ENCODE assay signal across 8 mouse cellular contexts in genomic region chr6:125146797-125147196, GRCm38 (mm10). TPM values are rescaled to one million over a fixed set of nuclear protein-coding genes. Genes with fewer than 3 reads are reported as not detected.
DNase-seq lines count a peak whose midpoint lies in the region; ATAC-seq and TF ChIP-seq lines count a peak whose summit lies in the region.

No protein-coding gene starts in this region.

- H3K4me1 ChIP-seq in heart, embryonic 10.5 days: peaks cover 63% of the 10 kb centered on the region
- H3K4me1 ChIP-seq in midbrain, embryonic 11.5 days (ENCODE audit: control insufficient read depth, insufficient read depth, low read length): peaks cover 31% of the 10 kb centered on the region
- peaks cover 26% of the 10 kb centered on the region for H3K4me1 ChIP-seq in thymus, adult 2 months (replicated peaks; ENCODE audit: control insufficient read depth, insufficient read depth, low read length)

- H3K9me3 ChIP-seq in heart, embryonic 10.5 days: no peaks in the 10 kb centered on the region
- no peaks in the 10 kb centered on the region for H3K9me3 ChIP-seq in midbrain, embryonic 11.5 days (ENCODE audit: control insufficient read depth, low read length)

- H3K27me3 ChIP-seq in heart, embryonic 10.5 days (ENCODE audit: insufficient read depth, poor library complexity, severe bottlenecking): no peaks in the 10 kb centered on the region
- no peaks in the 10 kb centered on the region for H3K27me3 ChIP-seq in midbrain, embryonic 11.5 days (ENCODE audit: control insufficient read depth, insufficient read depth, low read length)
- H3K27me3 ChIP-seq in thymus, adult 2 months (ENCODE audit: control insufficient read depth, insufficient read depth, low read length): no peaks in the 10 kb centered on the region

- no peak for ATAC-seq in midbrain, embryonic 11.5 days (ENCODE audit: low FRiP score)

- TF ChIP-seq CTCF in thymus, adult 2 months (IDR thresholded peaks at IDR 0.05; ENCODE audit: borderline replicate concordance, control insufficient read depth, extremely low read depth, insufficient read depth, low read length, poor library complexity): no peak

- DNase-seq in layer of hippocampus, adult 9-11 months: peak; percentile 85
- DNase-seq in layer of hippocampus, postnatal 25 days (ENCODE audit: extremely low spot score in 1 of 2, low spot score in 1 of 2): no peak
- peak; percentile 74 for DNase-seq in brain, adult 2 months (ENCODE audit: low read depth, low spot score)
- DNase-seq in heart, embryonic 10.5 days (ENCODE audit: low spot score): no peak
- peak; percentile 57 for DNase-seq in kidney, postnatal 10 days
- DNase-seq in midbrain, embryonic 11.5 days (ENCODE audit: low spot score, missing footprints): no peak
- no peak for DNase-seq in thymus, adult 2 months
- DNase-seq in right cerebral cortex, postnatal 25 days: no peak

- peak overlapping the region; percentile 92 for H3K27ac ChIP-seq in heart, embryonic 10.5 days
- H3K27ac ChIP-seq in midbrain, embryonic 11.5 days (ENCODE audit: low read depth, low read length): no peak overlapping the region
- no peak overlapping the region for H3K27ac ChIP-seq in thymus, adult 2 months (ENCODE audit: control insufficient read depth, insufficient read depth, low read length)

- H3K4me2 ChIP-seq in midbrain, embryonic 11.5 days: peak overlapping the region; percentile 93

- H3K36me3 ChIP-seq in heart, embryonic 10.5 days: peaks cover 39% of the 10 kb centered on the region
- peaks cover 6% of the 10 kb centered on the region for H3K36me3 ChIP-seq in midbrain, embryonic 11.5 days (ENCODE audit: control insufficient read depth, insufficient read depth, low read length)
- H3K36me3 ChIP-seq in thymus, adult 2 months (ENCODE audit: control insufficient read depth, insufficient read depth, low read length): peaks cover 1% of the 10 kb centered on the region; the same call in 1 of the 2 replicates

- TF ChIP-seq POLR2A in thymus, adult 2 months (IDR thresholded peaks at IDR 0.05; ENCODE audit: control insufficient read depth, extremely low read depth, insufficient read depth, low read length, poor library complexity): no peak

- H3K4me3 ChIP-seq in heart, embryonic 10.5 days: peak overlapping the region; percentile 86
- H3K4me3 ChIP-seq in midbrain, embryonic 11.5 days (ENCODE audit: low read depth, low read length): no peak overlapping the region
- H3K4me3 ChIP-seq in thymus, adult 2 months (ENCODE audit: control insufficient read depth, insufficient read depth, low read length): no peak overlapping the region

- whole genome bisulfite sequencing in heart, embryonic 10.5 days: 64% methylated on average over 4 of the region's 4 CpGs
- WGBS in midbrain, embryonic 11.5 days: 78% methylated on average over 4 of the region's 4 CpGs
- WGBS in thymus, adult 2 months: 89% methylated on average over 4 of the region's 4 CpGs

- peak overlapping the region; percentile 1; the same call in 1 of the 2 replicates for H3K9ac ChIP-seq in midbrain, embryonic 11.5 days (ENCODE audit: low read length)

RNA-seq across cellular contexts. Expression of gene Iffo1, which starts 1.8 kb away (rescaled TPM):
- total RNA-seq in layer of hippocampus, postnatal 25 days (2021): 10 to 100 TPM; 63.4 to 77.7 TPM
- polyA plus RNA-seq in heart, embryonic 10.5 days (2016; fragmentation: Nextera tagmentation; extraction: Ambion mirVana): 11.7 and 11.9 TPM in 2 replicates
- polyA plus RNA-seq in midbrain, embryonic 11.5 days (2014; fragmentation: Nextera tagmentation; extraction: Ambion mirVana): 8.4 and 8.6 TPM in 2 replicates
- 90.4 and 94.6 TPM in 2 replicates for polyA plus RNA-seq in thymus, adult 2 months (2012; rRNA removed)

RNA-seq across cellular contexts. Expression of gene Nop2, which starts 15.1 kb away (rescaled TPM):
- total RNA-seq in layer of hippocampus, postnatal 25 days (2021): 10 to 100 TPM; 29.5 TPM
- 73.2 and 92.7 TPM in 2 replicates for polyA plus RNA-seq in heart, embryonic 10.5 days (2016; fragmentation: Nextera tagmentation; extraction: Ambion mirVana)
- 55.1 and 58.4 TPM in 2 replicates for polyA plus RNA-seq in midbrain, embryonic 11.5 days (2014; fragmentation: Nextera tagmentation; extraction: Ambion mirVana)
- polyA plus RNA-seq in thymus, adult 2 months (2012; rRNA removed): 26.4 and 28.6 TPM in 2 replicates

RNA-seq across cellular contexts. Expression of gene Gapdh, which starts 19.5 kb away (rescaled TPM):
- 1,000 to 10,000 TPM; 2,323 to 2,636 TPM for total RNA-seq in layer of hippocampus, postnatal 25 days (2021)
- 3,676 and 4,272 TPM in 2 replicates for polyA plus RNA-seq in heart, embryonic 10.5 days (2016; fragmentation: Nextera tagmentation; extraction: Ambion mirVana)
- polyA plus RNA-seq in midbrain, embryonic 11.5 days (2014; fragmentation: Nextera tagmentation; extraction: Ambion mirVana): 2,357 and 2,675 TPM in 2 replicates
- 3,688 and 4,326 TPM in 2 replicates for polyA plus RNA-seq in thymus, adult 2 months (2012; rRNA removed)

RNA-seq across cellular contexts. Expression of gene Ncapd2, which starts 44.7 kb away (rescaled TPM):
- 10 to 100 TPM; 24.1 to 27.6 TPM for total RNA-seq in layer of hippocampus, postnatal 25 days (2021)
- polyA plus RNA-seq in heart, embryonic 10.5 days (2016; fragmentation: Nextera tagmentation; extraction: Ambion mirVana): 128 and 140 TPM in 2 replicates
- 127 and 140 TPM in 2 replicates for polyA plus RNA-seq in midbrain, embryonic 11.5 days (2014; fragmentation: Nextera tagmentation; extraction: Ambion mirVana)
- polyA plus RNA-seq in thymus, adult 2 months (2012; rRNA removed): 430 and 598 TPM in 2 replicates

RNA-seq across cellular contexts. Expression of gene Mrpl51, which starts 44.8 kb away (rescaled TPM):
- total RNA-seq in layer of hippocampus, postnatal 25 days (2021): 10 to 100 TPM; 64.4 to 66.0 TPM
- 246 and 251 TPM in 2 replicates for polyA plus RNA-seq in heart, embryonic 10.5 days (2016; fragmentation: Nextera tagmentation; extraction: Ambion mirVana)
- polyA plus RNA-seq in midbrain, embryonic 11.5 days (2014; fragmentation: Nextera tagmentation; extraction: Ambion mirVana): 200 and 208 TPM in 2 replicates
- polyA plus RNA-seq in thymus, adult 2 months (2012; rRNA removed): 68.1 and 70.7 TPM in 2 replicates

Comparison
In these comparisons a context has a peak if more than half of its experiments do, and no peak if none do; other contexts are left out.
1. DNase-seq: peak in layer of hippocampus, adult 9-11 months (single experiment), brain, adult 2 months (single experiment) and kidney, postnatal 10 days (single experiment); none in layer of hippocampus, postnatal 25 days (0 of 2), heart, embryonic 10.5 days (single experiment), midbrain, embryonic 11.5 days (single experiment), thymus, adult 2 months (single experiment) and right cerebral cortex, postnatal 25 days (single experiment).